Mouse (Mus musculus): Measurements from ENCODE around the gene Maml1.

Gene Maml1

DNA sequence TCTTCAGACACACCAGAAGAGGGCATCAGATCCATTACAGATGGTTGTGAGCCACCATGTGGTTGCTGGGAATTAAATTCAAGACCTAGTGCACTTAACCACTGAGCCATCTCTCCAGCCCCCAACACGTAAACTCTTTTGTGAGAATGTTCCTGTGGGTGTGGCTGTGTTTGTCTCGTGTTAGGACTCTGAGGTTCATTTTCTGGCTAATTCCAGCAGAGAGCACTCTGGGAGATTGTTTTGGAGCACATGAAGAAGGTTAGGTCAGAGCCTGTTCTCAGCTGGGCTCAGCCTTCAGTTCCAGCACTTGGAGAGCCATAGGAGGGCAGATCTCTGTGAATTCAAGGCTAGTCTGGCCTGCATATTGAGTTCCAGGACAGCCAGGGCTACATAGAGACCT lies 72.3 kb downstream of the Maml1 start:
- DNase-seq, result no peak

DNA sequence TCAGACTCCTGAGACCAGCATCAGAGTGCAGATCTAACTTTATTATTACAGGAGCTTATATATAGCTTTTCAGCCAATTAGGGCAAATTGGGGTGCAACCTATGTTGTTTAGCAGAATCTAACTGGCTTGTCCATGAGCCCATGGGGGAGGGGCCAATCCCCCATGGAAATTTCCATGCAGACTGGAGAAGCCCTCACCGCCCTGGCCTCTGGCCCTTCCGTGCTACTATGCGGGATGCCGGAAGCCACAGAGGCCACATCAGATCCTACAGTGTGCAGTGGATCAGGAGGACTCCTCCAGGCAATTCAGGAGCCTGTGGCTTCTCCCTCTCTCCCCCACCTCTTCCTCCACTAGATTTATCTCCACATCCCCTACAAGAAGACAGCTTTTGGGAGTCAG lies 74.3 kb downstream of the Maml1 start:
- DNase-seq, result no peak

DNA sequence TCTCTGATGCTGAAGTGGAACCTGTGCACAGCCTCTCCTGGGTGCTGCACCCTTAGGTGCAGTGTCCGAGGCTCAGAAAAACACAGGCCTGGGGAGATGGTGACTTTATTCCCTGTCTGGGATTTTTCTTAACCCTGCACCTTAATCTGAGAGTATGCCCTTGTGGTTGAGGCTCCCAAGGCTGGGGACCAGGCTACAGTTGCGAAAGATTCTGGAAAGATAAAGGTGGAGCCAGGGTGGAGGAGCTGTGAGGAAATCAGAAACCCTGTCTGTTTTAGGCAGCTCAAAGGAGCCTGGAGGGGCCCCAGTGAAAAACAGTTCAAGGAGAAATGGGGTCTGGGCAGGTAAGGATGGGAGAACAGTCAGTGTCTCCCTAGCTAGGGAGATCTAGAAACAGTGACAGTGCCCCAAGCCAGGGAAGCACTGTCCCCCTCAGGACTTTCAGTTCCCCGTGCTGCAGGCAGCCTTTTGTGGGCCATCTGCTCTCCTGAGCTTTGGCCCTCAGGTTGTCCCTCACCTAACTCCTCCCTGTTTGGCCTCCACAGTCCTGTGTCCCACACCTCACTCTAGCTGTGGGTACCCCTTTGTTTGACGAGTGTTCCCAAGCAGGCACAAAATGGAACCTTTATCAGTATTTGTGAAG lies 75.3 kb downstream of the Maml1 start:
- no peak for DNase-seq

DNA sequence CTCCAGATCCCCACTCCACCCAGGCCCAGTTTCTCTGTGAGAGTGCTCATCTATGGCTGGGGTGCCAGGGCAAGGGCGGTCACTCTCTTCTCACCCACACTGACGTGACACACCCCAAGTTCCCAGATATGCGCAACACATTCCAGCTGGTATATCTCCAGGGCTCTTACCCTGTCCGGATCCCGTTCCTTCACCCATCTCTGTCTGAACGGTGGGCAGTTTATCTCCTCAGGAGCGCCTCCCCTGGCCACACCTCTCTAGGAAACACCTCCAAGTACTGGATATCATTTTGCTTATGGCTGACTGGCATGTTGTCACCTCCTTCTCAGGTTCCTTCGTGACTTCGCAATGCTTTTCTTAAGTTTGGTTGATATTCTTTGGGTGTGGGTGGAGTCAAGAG lies 76.5 kb downstream of the Maml1 start:
- no peak for DNase-seq

DNA sequence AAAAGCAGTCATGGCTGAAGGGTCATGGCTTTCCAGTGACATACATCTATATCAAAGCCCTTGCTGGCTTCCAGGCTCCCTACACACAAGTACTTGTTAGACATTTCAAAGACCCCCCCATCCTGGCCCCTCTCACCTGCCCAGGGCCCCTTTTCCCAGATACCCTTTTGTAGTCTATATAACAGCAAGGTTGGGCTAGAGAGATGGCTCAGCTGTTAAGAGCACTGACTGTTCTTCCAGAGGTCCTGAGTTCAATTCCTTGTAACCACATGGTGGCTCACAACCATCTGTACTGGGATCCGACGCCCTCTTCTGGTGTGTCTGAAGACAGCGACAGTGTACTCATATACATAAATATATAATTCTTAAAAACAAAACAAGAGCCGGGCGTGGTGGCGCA lies 77.5 kb downstream of the Maml1 start:
- DNase-seq, result no peak

DNA sequence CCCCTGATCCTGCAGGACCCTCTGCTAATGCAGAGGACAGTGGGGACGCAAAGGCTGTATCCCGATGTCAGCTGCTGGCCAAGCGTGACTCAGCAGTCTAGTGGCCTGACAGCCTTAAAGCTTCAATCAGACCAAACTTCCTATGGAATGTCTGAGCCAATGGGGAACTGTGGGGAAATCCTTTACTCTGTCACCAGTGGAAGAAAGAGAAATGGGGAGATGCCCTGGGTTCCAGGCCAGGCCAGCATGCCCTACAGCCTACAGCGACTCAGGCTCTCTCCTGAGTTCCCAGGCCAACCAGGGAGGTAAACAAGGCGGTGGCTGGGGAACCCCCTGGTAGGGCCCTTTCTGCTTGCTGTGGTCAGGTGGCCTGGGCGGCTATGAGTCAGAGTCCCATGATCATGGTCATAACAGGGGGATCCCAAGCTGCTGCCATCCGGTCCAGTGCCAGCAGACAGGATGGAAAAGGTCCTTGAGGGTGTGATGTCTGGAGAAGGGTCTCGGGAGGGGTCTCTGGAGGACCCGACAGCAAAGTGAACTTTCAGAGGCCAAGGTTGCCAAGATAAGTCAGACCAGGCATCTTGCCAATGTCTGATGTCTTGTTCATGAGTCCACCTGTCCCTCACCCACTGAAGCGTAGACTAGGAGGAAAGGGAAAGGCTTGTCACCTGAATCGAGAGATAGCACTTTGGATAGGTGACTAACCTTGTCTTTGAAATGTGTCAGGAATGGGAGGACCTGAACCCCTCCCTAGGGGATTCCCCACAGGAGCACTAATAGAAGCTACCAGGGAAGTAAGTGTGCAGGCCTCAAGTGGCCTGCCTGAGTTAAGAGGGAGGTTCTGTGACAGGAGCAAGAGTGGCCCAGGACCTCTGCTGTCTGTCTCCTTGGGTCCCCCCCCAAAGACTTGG lies 79.0 kb downstream of the Maml1 start:
- DNase-seq, result peak in 1 of 2 experiments; percentile 32

DNA sequence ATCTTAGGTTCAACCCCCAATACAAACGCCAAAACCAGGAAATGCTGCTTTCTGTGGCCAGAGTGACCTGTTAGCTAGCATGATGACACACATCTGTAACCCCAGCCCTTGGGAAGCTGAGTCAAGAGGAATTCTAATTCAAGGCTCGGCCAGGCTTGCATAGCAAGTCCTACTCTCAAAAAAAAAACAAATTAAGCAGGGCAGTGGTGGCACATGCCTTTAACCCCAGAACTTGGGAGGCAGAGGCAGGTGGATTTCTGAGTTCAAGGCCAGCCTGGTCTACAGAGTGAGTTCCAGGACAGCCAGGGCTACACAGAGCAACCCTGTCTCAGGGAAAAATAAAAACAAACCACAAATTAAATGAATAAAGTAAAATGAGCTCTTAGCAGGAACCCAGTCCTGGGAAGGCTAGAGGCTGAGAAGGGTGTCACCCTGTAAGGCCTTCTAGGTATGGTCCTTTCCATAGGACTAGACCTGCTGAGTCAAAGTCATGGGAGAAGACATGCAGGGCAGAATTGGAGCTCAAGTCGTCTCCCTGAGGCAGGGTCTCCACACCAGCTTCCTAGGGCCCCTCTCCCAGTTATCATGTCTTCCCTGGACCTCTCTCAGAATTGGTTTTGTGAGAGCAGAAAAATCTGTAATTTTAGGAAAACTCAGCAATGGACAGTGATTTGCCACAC lies 79.9 kb downstream of the Maml1 start:
- DNase-seq, result no peak

DNA sequence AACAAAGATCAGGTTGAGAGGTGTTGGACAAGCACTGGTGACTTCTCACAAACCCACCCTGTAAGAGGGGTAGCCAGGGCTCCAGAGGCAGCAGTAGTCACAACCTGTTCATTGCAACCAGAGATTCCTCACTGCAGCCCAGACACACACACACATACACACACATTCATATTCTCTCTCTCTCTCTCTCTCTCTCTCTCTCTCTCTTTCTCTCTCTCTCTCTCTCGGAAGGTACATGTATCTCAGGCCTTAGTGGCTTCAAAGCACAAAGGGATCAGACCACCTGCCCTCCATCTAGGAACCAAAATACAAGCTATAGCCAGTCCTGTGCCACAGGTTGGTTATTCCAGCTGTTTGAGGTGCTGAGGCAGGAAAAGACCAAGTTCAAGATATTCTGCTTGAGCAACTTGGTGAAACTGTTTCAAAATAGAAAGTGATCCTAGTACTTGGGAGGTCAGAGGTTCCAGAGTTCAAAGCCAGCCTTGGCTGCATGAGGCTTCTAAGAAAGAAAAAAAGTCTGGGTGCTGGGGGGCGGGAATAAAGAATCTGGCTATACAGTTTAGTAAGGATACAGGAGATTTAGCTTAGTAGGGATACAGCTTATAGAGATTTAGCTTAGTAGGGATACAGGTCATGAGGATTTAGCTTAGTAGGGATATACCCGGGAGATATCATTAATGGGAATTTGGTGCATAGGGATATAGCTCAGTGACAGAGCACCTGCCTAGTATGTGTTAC lies 80.6 kb downstream of the Maml1 start:
- DNase-seq, result no peak

DNA sequence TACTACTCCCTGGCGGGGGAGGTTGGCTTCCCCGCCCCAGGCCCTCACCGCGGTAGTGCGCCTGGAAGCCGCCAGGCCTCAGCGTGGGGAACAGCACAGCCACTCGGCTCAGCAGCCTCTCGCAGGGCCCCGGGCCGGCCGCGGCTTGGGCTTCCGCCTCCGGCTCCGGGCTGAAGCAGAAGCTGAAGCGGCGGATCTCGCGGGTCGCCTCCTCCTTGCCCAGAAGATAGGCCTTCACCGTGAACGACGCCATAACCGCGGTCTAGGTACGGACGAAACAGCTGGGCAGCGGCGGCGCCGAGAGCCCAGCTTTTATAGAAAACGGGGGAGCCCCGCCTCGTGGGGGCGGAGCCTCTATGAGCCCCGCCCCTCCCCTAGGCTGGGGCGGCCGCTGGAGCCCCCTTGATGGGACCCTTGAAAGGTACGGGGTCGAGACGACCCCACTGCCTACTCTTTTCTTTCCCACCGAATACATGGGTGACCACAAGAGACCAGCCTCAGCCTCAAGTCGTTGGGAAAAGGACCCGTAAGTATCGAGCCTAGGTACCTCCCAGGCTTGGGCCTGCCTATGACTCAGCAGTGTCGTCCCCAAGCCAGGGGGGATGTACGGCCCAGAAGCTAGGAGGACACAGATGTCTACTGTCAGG lies 81.5 kb downstream of the Maml1 start, which contains the start of the genes Sqstm1 and Mgat4b:
Gene Sqstm1 (minus strand): TSS at position 323 of the 647 bp plus-strand sequence.
Gene Mgat4b (plus strand): TSS at position 386 of the 647 bp plus-strand sequence.
- DNase-seq, result peak; percentile 71 to 82

DNA sequence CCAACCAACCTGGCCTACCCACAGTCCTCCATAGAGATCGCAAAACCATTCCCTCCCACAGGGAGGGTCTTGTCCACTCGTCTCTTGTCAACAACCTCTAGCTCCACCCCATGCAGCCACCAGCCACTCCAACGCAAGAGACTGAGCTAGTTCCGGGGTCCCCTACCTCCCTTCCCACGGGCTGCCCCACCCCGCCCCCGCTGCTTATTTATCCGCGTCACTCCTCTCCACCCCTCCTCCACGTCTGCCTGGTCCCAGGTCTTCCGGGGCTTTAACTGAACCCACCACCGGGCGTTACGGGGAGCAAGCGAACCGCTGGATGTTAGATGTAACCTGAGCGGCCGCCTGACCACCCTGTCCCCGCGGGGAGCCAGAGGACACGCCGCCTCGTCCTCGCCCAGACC lies 82.0 kb downstream of the Maml1 start:
- peak; percentile 81 to 86 for DNase-seq

DNA sequence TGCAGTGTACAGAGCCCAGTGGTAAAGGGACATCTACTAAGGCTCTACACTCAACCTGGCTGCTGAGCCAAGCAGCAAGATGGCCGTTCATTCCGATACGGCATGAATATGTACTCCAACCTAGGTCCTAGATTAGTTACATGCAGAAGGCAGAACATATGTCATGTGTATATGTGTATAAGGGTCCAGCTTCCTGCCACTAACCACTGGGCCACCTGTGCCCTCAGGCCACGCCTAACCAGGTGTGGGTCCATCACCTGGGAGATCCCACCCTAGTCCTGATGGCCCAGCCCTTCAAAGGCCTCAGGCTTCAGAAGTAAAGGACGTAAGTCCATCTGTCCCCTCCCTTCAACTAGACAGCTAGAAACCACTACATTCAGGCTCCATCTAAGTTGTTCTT lies 84.1 kb downstream of the Maml1 start:
- no peak for DNase-seq

DNA sequence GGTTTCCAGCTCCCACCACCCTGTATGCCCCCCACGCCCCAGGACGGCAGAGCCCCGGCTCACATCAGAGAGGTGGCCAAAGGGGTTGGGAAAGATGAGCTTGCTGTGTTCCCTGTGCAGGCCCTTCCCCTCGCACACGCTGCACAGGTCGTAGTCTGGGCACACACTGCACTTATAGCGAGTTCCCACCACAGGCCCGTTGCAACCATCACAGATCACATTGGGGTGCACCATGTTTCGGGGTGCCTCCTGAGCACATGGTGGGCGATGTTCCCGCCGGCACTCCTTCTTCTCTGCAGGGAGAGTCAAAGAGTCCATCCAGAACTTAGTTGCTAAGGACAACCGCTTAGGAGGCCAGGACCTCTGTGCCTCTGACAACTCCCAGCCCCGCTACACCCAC lies 84.8 kb downstream of the Maml1 start:
- no peak for DNase-seq

DNA sequence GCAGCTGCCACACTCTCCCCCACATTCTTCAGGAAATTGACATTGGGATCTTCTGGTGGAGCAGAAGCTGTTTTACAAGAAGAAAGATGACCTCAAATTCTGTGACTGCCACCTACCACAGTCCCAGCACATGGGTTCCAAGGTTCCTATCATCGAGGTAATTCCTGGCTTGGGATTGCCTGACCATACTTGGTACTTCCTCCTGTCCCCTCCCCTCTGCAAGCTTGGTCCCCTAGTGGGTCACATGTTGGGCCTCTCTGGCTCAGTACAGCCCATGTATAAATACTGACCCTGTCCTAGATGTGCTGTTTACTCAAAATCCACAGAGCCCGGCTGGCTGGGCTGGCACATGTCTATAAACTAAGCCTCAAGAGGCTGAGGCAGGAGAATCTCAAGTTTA lies 86.1 kb downstream of the Maml1 start:
- DNase-seq, result no peak
